Mouse (Mus musculus): ENCODE measurements around the gene Nup188. TPM values are rescaled to one million over a fixed set of nuclear protein-coding genes. Genes with fewer than 3 reads are reported as not detected.

Gene Nup188
- polyA plus RNA-seq, 1 experiment: 125 TPM

GRCm38 (mm10) chr2:30240267-30240666 is 45.9 kb upstream of the Nup188 start, which contains the start of gene Gm28035:
Gm28035 (plus strand) TSS chr2:30240567.
- Histone ChIP-seq H3K36me3 (ENCODE audit: control insufficient read depth, insufficient read depth, low read length) (no peaks in the 10 kb centered on the region; the same call in 1 of the 2 replicates), H3K4me1 (ENCODE audit: control insufficient read depth, insufficient read depth, low read length) (peaks cover 11% of the 10 kb centered on the region), H3K4me3 (ENCODE audit: control insufficient read depth, low read depth, low read length) (no peak within 1 kb of the TSS), H3K27ac (ENCODE audit: control insufficient read depth, insufficient read depth, low read depth, low read length) (no peak within 1 kb of the TSS), H3K27me3 (ENCODE audit: control insufficient read depth, insufficient read depth, low read length) (no peaks in the 10 kb centered on the region)
- TF ChIP-seq POLR2A (IDR thresholded peaks at IDR 0.05; ENCODE audit: control insufficient read depth, low read depth, low read length): no peak
- TF ChIP-seq CTCF (IDR thresholded peaks at IDR 0.05; ENCODE audit: control insufficient read depth, insufficient read depth, insufficient replicate concordance, low read depth, low read length): no peak

- H3K27me3 ChIP-seq (ENCODE audit: control insufficient read depth, insufficient read depth, low read length): no peaks in the 10 kb centered on the region
- TF ChIP-seq CTCF (IDR thresholded peaks at IDR 0.05; ENCODE audit: control insufficient read depth, insufficient read depth, insufficient replicate concordance, low read depth, low read length): no peak
- no peak for TF ChIP-seq POLR2A (IDR thresholded peaks at IDR 0.05; ENCODE audit: control insufficient read depth, low read depth, low read length)
- no peaks in the 10 kb centered on the region; the same call in 1 of the 2 replicates for H3K36me3 ChIP-seq (ENCODE audit: control insufficient read depth, insufficient read depth, low read length)
- no peak overlapping the region for H3K27ac ChIP-seq (ENCODE audit: control insufficient read depth, insufficient read depth, low read depth, low read length)
- H3K4me3 ChIP-seq (ENCODE audit: control insufficient read depth, low read depth, low read length): peak overlapping the region; percentile 6; the same call in 1 of the 2 replicates
- peaks cover 11% of the 10 kb centered on the region for H3K4me1 ChIP-seq (ENCODE audit: control insufficient read depth, insufficient read depth, low read length)
These were observed 43.7 kb upstream of the Nup188 start for GRCm38 (mm10) chr2:30242509-30242908.

- no peak overlapping the region for H3K27ac ChIP-seq (ENCODE audit: control insufficient read depth, insufficient read depth, low read depth, low read length)
- TF ChIP-seq POLR2A (IDR thresholded peaks at IDR 0.05; ENCODE audit: control insufficient read depth, low read depth, low read length) (no peak), CTCF (IDR thresholded peaks at IDR 0.05; ENCODE audit: control insufficient read depth, insufficient read depth, insufficient replicate concordance, low read depth, low read length) (no peak)
- H3K27me3 ChIP-seq (ENCODE audit: control insufficient read depth, insufficient read depth, low read length): no peaks in the 10 kb centered on the region
- H3K4me1 ChIP-seq (ENCODE audit: control insufficient read depth, insufficient read depth, low read length): peaks cover 8% of the 10 kb centered on the region
- H3K4me3 ChIP-seq (ENCODE audit: control insufficient read depth, low read depth, low read length): no peak overlapping the region
- H3K36me3 ChIP-seq (ENCODE audit: control insufficient read depth, insufficient read depth, low read length): no peaks in the 10 kb centered on the region; the same call in 1 of the 2 replicates
These were observed 42.8 kb upstream of the Nup188 start for GRCm38 (mm10) chr2:30243391-30243790.

GRCm38 (mm10) chr2:30244595-30245178 is 41.5 kb upstream of the Nup188 start:
- Histone ChIP-seq H3K4me3 (ENCODE audit: control insufficient read depth, low read depth, low read length) (no peak overlapping the region), H3K36me3 (ENCODE audit: control insufficient read depth, insufficient read depth, low read length) (no peaks in the 10 kb centered on the region; the same call in 1 of the 2 replicates), H3K4me1 (ENCODE audit: control insufficient read depth, insufficient read depth, low read length) (peaks cover 2% of the 10 kb centered on the region; the same call in 1 of the 2 replicates), H3K27ac (ENCODE audit: control insufficient read depth, insufficient read depth, low read depth, low read length) (no peak overlapping the region), H3K27me3 (ENCODE audit: control insufficient read depth, insufficient read depth, low read length) (no peaks in the 10 kb centered on the region)
- TF ChIP-seq CTCF (IDR thresholded peaks at IDR 0.05; ENCODE audit: control insufficient read depth, insufficient read depth, insufficient replicate concordance, low read depth, low read length) (no peak), POLR2A (IDR thresholded peaks at IDR 0.05; ENCODE audit: control insufficient read depth, low read depth, low read length) (no peak)

- Histone ChIP-seq H3K36me3 (ENCODE audit: control insufficient read depth, insufficient read depth, low read length) (no peaks in the 10 kb centered on the region; the same call in 1 of the 2 replicates), H3K4me3 (ENCODE audit: control insufficient read depth, low read depth, low read length) (no peak overlapping the region), H3K27ac (ENCODE audit: control insufficient read depth, insufficient read depth, low read depth, low read length) (no peak overlapping the region), H3K4me1 (ENCODE audit: control insufficient read depth, insufficient read depth, low read length) (peaks cover 2% of the 10 kb centered on the region; the same call in 1 of the 2 replicates), H3K27me3 (ENCODE audit: control insufficient read depth, insufficient read depth, low read length) (no peaks in the 10 kb centered on the region)
- TF ChIP-seq CTCF (IDR thresholded peaks at IDR 0.05; ENCODE audit: control insufficient read depth, insufficient read depth, insufficient replicate concordance, low read depth, low read length) (no peak), POLR2A (IDR thresholded peaks at IDR 0.05; ENCODE audit: control insufficient read depth, low read depth, low read length) (no peak)
These were observed 39.2 kb upstream of the Nup188 start for GRCm38 (mm10) chr2:30247036-30247435.

- H3K27me3 ChIP-seq (ENCODE audit: control insufficient read depth, insufficient read depth, low read length): no peaks in the 10 kb centered on the region
- no peak overlapping the region for H3K4me3 ChIP-seq (ENCODE audit: control insufficient read depth, low read depth, low read length)
- TF ChIP-seq CTCF (IDR thresholded peaks at IDR 0.05; ENCODE audit: control insufficient read depth, insufficient read depth, insufficient replicate concordance, low read depth, low read length) (no peak), POLR2A (IDR thresholded peaks at IDR 0.05; ENCODE audit: control insufficient read depth, low read depth, low read length) (no peak)
- peaks cover 2% of the 10 kb centered on the region; the same call in 1 of the 2 replicates for H3K4me1 ChIP-seq (ENCODE audit: control insufficient read depth, insufficient read depth, low read length)
- H3K27ac ChIP-seq (ENCODE audit: control insufficient read depth, insufficient read depth, low read depth, low read length): no peak overlapping the region
- no peaks in the 10 kb centered on the region; the same call in 1 of the 2 replicates for H3K36me3 ChIP-seq (ENCODE audit: control insufficient read depth, insufficient read depth, low read length)
These were observed 38.5 kb upstream of the Nup188 start for GRCm38 (mm10) chr2:30247681-30248080.

GRCm38 (mm10) chr2:30249182-30249581 is 37.0 kb upstream of the Nup188 start:
- no peaks in the 10 kb centered on the region for H3K4me1 ChIP-seq (ENCODE audit: control insufficient read depth, insufficient read depth, low read length)
- H3K4me3 ChIP-seq (ENCODE audit: control insufficient read depth, low read depth, low read length): no peak overlapping the region
- no peak for TF ChIP-seq POLR2A (IDR thresholded peaks at IDR 0.05; ENCODE audit: control insufficient read depth, low read depth, low read length)
- no peak for TF ChIP-seq CTCF (IDR thresholded peaks at IDR 0.05; ENCODE audit: control insufficient read depth, insufficient read depth, insufficient replicate concordance, low read depth, low read length)
- no peaks in the 10 kb centered on the region for H3K27me3 ChIP-seq (ENCODE audit: control insufficient read depth, insufficient read depth, low read length)
- H3K27ac ChIP-seq (ENCODE audit: control insufficient read depth, insufficient read depth, low read depth, low read length): no peak overlapping the region
- H3K36me3 ChIP-seq (ENCODE audit: control insufficient read depth, insufficient read depth, low read length): no peaks in the 10 kb centered on the region

Measured in testis, adult 2 months (tissue).